Mouse (Mus musculus) limb, embryonic 14.5 days (tissue): Measurements from ENCODE around the gene Rab11fip4. TPM values are rescaled to one million over a fixed set of nuclear protein-coding genes. Genes with fewer than 3 reads are reported as not detected.

Experiments
- ATAC-seq: fragments of 200-750 bp; cut with Nextera tagmentation; 2 replicates; pipeline ENCODE4 v1.8.0; 2017; ENCODE audit warnings: low read depth, moderate number of reproducible peaks, moderate TSS enrichment; ENCODE audit not compliant: low FRiP score
- DNase-seq: peaks from one replicate; pipeline ENCODE4 v3.0.0-alpha.2; 2015; ENCODE audit warnings: low spot score
- H3K27ac ChIP-seq: fragments of 300-500 bp; sonication (generic); replicated peaks from 2 replicates; pipeline ENCODE4 v1.5.1; 2014; ENCODE audit warnings: low read depth, mild to moderate bottlenecking, low read length, moderate library complexity, mixed read lengths
- H3K27me3 ChIP-seq: fragments of 300-500 bp; sonication (generic); 2 replicates; pipeline ENCODE4 v1.6.1; 2014; ENCODE audit warnings: low read length, mixed read lengths; ENCODE audit not compliant: control insufficient read depth, insufficient read depth
- H3K36me3 ChIP-seq: fragments of 300-500 bp; sonication (generic); 2 replicates; pipeline ENCODE4 v1.6.1; 2014; ENCODE audit warnings: mild to moderate bottlenecking, low read length, moderate library complexity, mixed read lengths; ENCODE audit not compliant: control insufficient read depth, insufficient read depth
- H3K4me1 ChIP-seq: fragments of 300-500 bp; sonication (generic); 2 replicates; pipeline ENCODE4 v1.6.1; 2014; ENCODE audit warnings: antibody characterized with exemption, low read length, mixed read lengths; ENCODE audit not compliant: control insufficient read depth, insufficient read depth
- H3K4me2 ChIP-seq: fragments of 300-500 bp; sonication (generic); replicated peaks from 2 replicates; pipeline ENCODE4 v1.6.1; 2014; ENCODE audit warnings: low read depth, mild to moderate bottlenecking, low read length, moderate library complexity; ENCODE audit not compliant: severe bottlenecking
- H3K4me3 ChIP-seq: fragments of 300-500 bp; sonication (generic); replicated peaks from 2 replicates; pipeline ENCODE4 v1.5.1; 2014; ENCODE audit warnings: low read length
- H3K9ac ChIP-seq: fragments of 300-500 bp; sonication (generic); 2 replicates; pipeline ENCODE4 v1.6.1; 2014; ENCODE audit warnings: mild to moderate bottlenecking, low read depth, low read length, moderate library complexity; ENCODE audit not compliant: severe bottlenecking
- H3K9me3 ChIP-seq: fragments of 300-500 bp; sonication (generic); 2 replicates; pipeline ENCODE4 v1.6.1; 2016; ENCODE audit warnings: low read length; ENCODE audit not compliant: control insufficient read depth
- POLR2A ChIP-seq: fragments of 200-500 bp; IDR thresholded peaks from 2 replicates; pipeline ENCODE4 v1.8.0; 2012; ENCODE audit warnings: inconsistent platforms, mild to moderate bottlenecking, moderate library complexity, borderline replicate concordance; ENCODE audit not compliant: insufficient read depth, insufficient read length; ENCODE audit errors: extremely low read depth
- WGBS: fragments of 180-500 bp; shearing (Covaris S2); extraction: QIAGEN DNeasy Blood & Tissue Kit; methylation state at CpG from one replicate; pipeline ENCODE4 v1.1.7; 2014; 5-methylcytosine and 5-hydroxymethylcytosine counted together
- polyA plus RNA-seq, 2 experiments: library from polyadenylated mRNA; depleted of rRNA in 1 of 2; stranded (reverse) in 1 of 2; unstranded in 1 of 2; fragments of >200 nt; fragmentation: Nextera tagmentation in 1 of 2; extraction: Ambion mirVana in 1 of 2; gene quantifications; 2 replicates each; pipeline versions ENCODE4 v1.2.1 to v1.2.3; 2012 to 2014

The Rab11fip4 gene
- polyA plus RNA-seq, 2 experiments = 7.4 to 16.4 TPM

DNA sequence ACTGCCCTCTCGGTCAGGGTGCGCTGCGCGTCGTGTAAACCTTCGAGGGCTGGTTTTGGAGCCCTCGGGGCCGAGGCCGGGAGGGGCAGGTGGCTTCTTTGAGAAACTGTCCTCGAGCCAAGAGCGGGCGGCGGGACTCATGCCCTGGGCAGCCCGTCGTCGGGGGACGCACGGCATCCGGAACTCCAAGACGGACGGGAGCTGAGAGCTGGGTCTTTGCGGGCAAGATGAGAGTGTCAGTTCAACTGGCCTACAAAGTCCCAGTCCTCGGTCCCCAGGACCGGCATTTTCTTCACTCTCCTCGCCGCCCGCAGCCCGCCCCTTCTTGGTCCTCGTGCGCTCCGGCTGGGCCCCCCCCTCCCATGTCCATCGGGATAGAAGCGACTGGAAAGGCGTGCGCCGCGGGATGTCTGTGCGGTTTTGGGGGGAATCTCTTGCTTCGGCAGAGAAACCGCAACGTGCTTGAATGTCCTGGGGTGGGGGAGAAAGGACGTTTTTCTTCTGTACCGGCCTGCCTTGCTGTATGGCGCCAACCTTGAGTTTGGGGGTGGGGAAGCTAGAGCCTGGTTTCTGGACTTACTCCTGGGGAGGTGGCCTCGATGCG, 120.9 kb downstream of the Rab11fip4 start:
- H3K27me3 ChIP-seq = peaks cover 27% of the 10 kb centered on the region
- H3K4me1 ChIP-seq = 0 out of 2 replicates have a peak, but pooled peaks cover 6% of the 10 kb centered on the region
- ATAC-seq (no peak; the same call in 1 of the 2 replicates), DNase-seq (no peak)
- H3K4me2 ChIP-seq = peak overlapping the region; percentile 98
- peak overlapping the region; percentile 76 for H3K4me3 ChIP-seq
- H3K9ac ChIP-seq = peak overlapping the region; percentile 72
- no peaks in the 10 kb centered on the region for H3K9me3 ChIP-seq
- no peak overlapping the region for H3K27ac ChIP-seq
- TF ChIP-seq POLR2A = no peak
- peaks cover 3% of the 10 kb centered on the region; the same call in 1 of the 2 replicates for H3K36me3 ChIP-seq
- 3% methylated on average over 39 of the region's 46 CpGs for WGBS

DNA sequence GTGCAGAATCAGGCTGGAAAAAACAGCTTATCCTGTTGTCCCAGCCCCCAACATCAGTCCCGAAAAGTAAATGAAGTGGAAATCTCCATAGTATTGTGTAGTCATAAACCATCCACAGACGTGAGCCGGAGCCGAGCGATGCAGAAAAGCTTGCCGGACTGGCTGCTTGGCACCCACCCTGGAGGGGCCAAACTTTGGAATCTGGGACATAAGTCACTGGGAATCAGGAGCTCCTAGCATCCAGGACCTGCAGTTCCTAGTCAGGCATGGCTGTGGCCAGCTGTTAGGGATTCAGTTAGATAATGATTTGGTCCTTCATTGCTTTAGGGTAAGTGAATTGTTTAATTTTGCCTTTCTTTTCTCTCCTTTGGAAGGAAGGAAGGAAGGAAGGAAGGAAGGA, 122.2 kb downstream of the Rab11fip4 start:
- Histone ChIP-seq H3K9ac (no peak overlapping the region), H3K36me3 (peaks cover 3% of the 10 kb centered on the region; the same call in 1 of the 2 replicates), H3K4me3 (peak overlapping the region; percentile 76), H3K27ac (no peak overlapping the region), H3K9me3 (no peaks in the 10 kb centered on the region), H3K27me3 (peaks cover 27% of the 10 kb centered on the region), H3K4me1 (peaks cover 14% of the 10 kb centered on the region), H3K4me2 (peak overlapping the region; percentile 98)
- 41% methylated on average over 6 of the region's 6 CpGs for whole genome bisulfite sequencing
- DNase-seq (no peak), ATAC-seq (no peak)
- no peak for TF ChIP-seq POLR2A

DNA sequence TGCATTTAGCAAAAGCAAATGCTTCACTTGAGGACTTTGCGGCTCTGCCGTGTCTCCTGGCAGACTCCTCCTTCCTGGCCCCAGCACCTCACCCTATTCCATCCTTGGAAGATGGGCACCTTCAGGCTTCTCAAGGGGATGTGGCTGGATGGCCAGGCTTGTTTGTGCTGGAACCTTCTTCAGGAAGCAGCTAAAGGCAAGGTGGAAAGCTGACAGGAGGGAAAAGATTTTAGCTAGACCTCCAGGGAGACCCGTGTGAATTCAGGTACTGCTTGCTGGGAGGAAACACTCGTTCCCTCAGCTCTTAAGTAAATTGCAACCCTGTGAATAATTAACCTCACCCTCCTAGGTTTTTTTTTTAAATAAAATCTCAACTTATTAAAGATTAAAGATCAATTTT, 122.7 kb downstream of the Rab11fip4 start:
- Histone ChIP-seq H3K4me1 (peaks cover 18% of the 10 kb centered on the region), H3K27ac (no peak overlapping the region), H3K4me2 (peak overlapping the region; percentile 98; the same call in 1 of the 2 replicates), H3K27me3 (peaks cover 27% of the 10 kb centered on the region), H3K9ac (no peak overlapping the region), H3K9me3 (no peaks in the 10 kb centered on the region), H3K36me3 (peaks cover 3% of the 10 kb centered on the region; the same call in 1 of the 2 replicates), H3K4me3 (0 out of 2 replicates have a peak overlapping the region, but pooled peaks have one; percentile 76)
- DNase-seq = no peak
- no peak for ATAC-seq
- 52% methylated on average over 4 of the region's 4 CpGs for WGBS
- no peak for TF ChIP-seq POLR2A

DNA sequence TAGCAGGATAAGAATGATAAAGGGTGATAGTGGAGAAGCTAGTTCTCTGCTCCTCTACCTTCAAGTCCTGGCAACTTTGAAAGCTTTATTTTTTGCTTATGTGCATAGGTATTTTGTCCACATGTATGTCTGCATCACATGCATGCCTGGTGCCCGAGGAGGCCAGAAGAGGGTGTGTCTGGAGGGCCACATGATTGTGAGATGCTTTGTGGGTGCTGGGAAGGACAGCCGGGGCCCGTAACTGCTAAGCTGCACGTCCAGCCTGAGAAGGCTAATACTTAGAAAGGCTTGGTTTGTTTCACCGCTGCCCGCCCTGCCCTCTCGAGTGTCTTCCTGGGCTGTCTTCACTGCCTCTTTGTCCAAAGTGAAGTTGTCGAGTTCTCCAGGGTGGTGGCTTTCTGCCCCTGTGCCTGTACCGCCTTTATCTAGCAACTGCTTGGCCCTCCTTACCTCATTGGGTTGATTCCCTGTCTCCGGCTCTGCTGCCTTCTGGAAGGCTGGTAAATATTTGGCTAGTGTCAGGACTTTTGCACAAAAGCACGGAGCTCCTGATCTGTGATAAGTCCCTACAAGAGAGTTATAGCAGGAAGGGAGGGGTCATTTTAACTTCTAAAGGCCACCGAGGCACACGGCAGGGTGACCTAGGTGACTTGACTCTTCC, 123.2 kb downstream of the Rab11fip4 start:
- Histone ChIP-seq H3K9ac (no peak overlapping the region), H3K9me3 (no peaks in the 10 kb centered on the region), H3K27ac (no peak overlapping the region), H3K4me2 (no peak overlapping the region), H3K4me3 (no peak overlapping the region), H3K27me3 (peaks cover 27% of the 10 kb centered on the region), H3K4me1 (peaks cover 18% of the 10 kb centered on the region), H3K36me3 (peaks cover 3% of the 10 kb centered on the region; the same call in 1 of the 2 replicates)
- TF ChIP-seq POLR2A = no peak
- 81% methylated on average over 13 of the region's 13 CpGs for WGBS
- no peak for ATAC-seq
- no peak for DNase-seq

DNA sequence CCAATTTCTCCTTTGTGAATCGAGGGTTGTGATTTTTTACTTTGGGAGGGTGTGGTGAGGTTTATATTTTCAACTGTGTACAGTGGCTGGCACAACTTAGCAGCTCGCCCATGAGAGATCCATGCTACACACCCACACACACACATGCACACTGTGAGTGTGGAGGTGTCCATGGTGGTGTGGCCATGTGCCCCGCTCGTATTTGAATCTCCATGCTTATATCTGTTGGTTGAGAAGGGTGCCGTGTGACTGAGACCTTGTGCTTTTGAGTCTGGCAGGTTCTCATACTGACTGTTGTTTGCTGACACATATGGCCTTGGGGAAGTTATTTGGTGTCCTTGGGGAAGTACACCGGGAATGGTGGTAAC, 123.7 kb downstream of the Rab11fip4 start:
- Histone ChIP-seq H3K27ac (no peak overlapping the region), H3K9ac (no peak overlapping the region), H3K27me3 (peaks cover 22% of the 10 kb centered on the region), H3K36me3 (peaks cover 3% of the 10 kb centered on the region; the same call in 1 of the 2 replicates), H3K4me3 (no peak overlapping the region), H3K4me1 (peaks cover 18% of the 10 kb centered on the region), H3K4me2 (no peak overlapping the region), H3K9me3 (no peaks in the 10 kb centered on the region)
- no peak for ATAC-seq
- WGBS = 83% methylated on average over 6 of the region's 6 CpGs
- no peak for DNase-seq
- no peak for TF ChIP-seq POLR2A
